Mouse (Mus musculus) heart, postnatal 0 days (tissue): ENCODE measurements at regions not wholly inside any gene's neighbourhood (a gene's known extent, or its start where the extent isn't known, plus 50 kb on each side); places are given as distances from the start of the nearest gene placed in this dataset.
"Not testable (repeated sequence)": the region's sequence is repeated elsewhere in the genome, so short reads cannot be mapped to it uniquely, and the experiment has no call there.

Experiments used
- ATAC-seq: fragments of 200-750 bp; cut with Nextera tagmentation; 2 replicates; pipeline ENCODE4 v1.8.0; 2017; ENCODE audit warnings: low read depth, moderate number of reproducible peaks, moderate library complexity; ENCODE audit not compliant: insufficient read depth
- DNase-seq: peaks from one replicate; pipeline ENCODE4 v3.0.0-alpha.2; 2016; ENCODE audit warnings: low spot score
- H3K27ac ChIP-seq: fragments of 300-500 bp; sonication (generic); 2 replicates; pipeline ENCODE4 v1.5.1; 2014; ENCODE audit warnings: low read depth, mild to moderate bottlenecking
- H3K27me3 ChIP-seq: fragments of 300-500 bp; sonication (generic); 2 replicates; pipeline ENCODE4 v1.6.1; 2014; ENCODE audit warnings: low read length, mixed read lengths; ENCODE audit not compliant: control insufficient read depth, insufficient read depth
- H3K36me3 ChIP-seq: fragments of 300-500 bp; sonication (generic); replicated peaks from 2 replicates; pipeline ENCODE4 v1.6.1; 2014; ENCODE audit warnings: low read length, mixed read lengths; ENCODE audit not compliant: control insufficient read depth, insufficient read depth
- H3K4me1 ChIP-seq: fragments of 300-500 bp; sonication (generic); 2 replicates; pipeline ENCODE4 v1.6.1; 2014; ENCODE audit warnings: antibody characterized with exemption; ENCODE audit not compliant: control insufficient read depth, insufficient read depth
- H3K4me2 ChIP-seq: fragments of 300-500 bp; sonication (generic); 2 replicates; pipeline ENCODE4 v1.6.1; 2014; ENCODE audit warnings: low read depth, mild to moderate bottlenecking, low read length, moderate library complexity
- H3K4me3 ChIP-seq: fragments of 300-500 bp; sonication (generic); 2 replicates; pipeline ENCODE4 v1.5.1; 2014; ENCODE audit warnings: low read depth, low read length
- H3K9ac ChIP-seq: fragments of 300-500 bp; sonication (generic); replicated peaks from 2 replicates; pipeline ENCODE4 v1.6.1; 2014; ENCODE audit warnings: low read depth, low read length, mixed read lengths
- H3K9me3 ChIP-seq: fragments of 300-500 bp; sonication (generic); replicated peaks from 2 replicates; pipeline ENCODE4 v1.6.1; 2016; ENCODE audit warnings: low read length; ENCODE audit not compliant: control insufficient read depth
- CTCF ChIP-seq: IDR thresholded peaks from 2 replicates; pipeline ENCODE4 v1.5.1; 2016; ENCODE audit warnings: antibody characterized with exemption, control low read depth, low read depth
- EP300 ChIP-seq: IDR thresholded peaks from 2 replicates; pipeline ENCODE4 v1.6.1; 2016; ENCODE audit warnings: antibody characterized with exemption, low read depth
- WGBS: fragments of 180-500 bp; shearing (Covaris S2); extraction: QIAGEN DNeasy Blood & Tissue Kit; methylation state at CpG from one replicate; pipeline ENCODE4 v1.1.7; 2014; 5-methylcytosine and 5-hydroxymethylcytosine counted together

- Histone ChIP-seq H3K9ac (no peak overlapping the region), H3K4me1 (no peaks in the 10 kb centered on the region), H3K36me3 (no peaks in the 10 kb centered on the region), H3K27me3 (no peaks in the 10 kb centered on the region), H3K27ac (no peak overlapping the region), H3K4me3 (no peak overlapping the region), H3K4me2 (no peak overlapping the region), H3K9me3 (peaks cover 20% of the 10 kb centered on the region)
- TF ChIP-seq EP300 (no peak), CTCF (no peak)
- ATAC-seq (no peak), DNase-seq (no peak)
- 48% methylated on average over 4 of the region's 4 CpGs for WGBS
Measured at GRCm38 (mm10) chr13:52129466-52129865, 283.0 kb downstream of the Gadd45g start.

- Histone ChIP-seq H3K4me2 (no peak overlapping the region), H3K36me3 (no peaks in the 10 kb centered on the region), H3K4me3 (no peak overlapping the region), H3K27me3 (no peaks in the 10 kb centered on the region), H3K9ac (no peak overlapping the region), H3K4me1 (no peaks in the 10 kb centered on the region), H3K9me3 (peaks cover 20% of the 10 kb centered on the region), H3K27ac (no peak overlapping the region)
- TF ChIP-seq EP300 (no peak), CTCF (no peak)
- no peak for ATAC-seq
- no peak for DNase-seq
- WGBS: 81% methylated on average over 3 of the region's 3 CpGs
Measured at GRCm38 (mm10) chr13:52133202-52133601, 286.7 kb downstream of the Gadd45g start.

- Histone ChIP-seq H3K4me3 (no peak overlapping the region), H3K9ac (no peak overlapping the region), H3K27me3 (0 out of 2 replicates have a peak, but pooled peaks cover 4% of the 10 kb centered on the region), H3K36me3 (no peaks in the 10 kb centered on the region), H3K27ac (no peak overlapping the region), H3K4me2 (no peak overlapping the region), H3K9me3 (0 out of 2 replicates have a peak, but pooled peaks cover 6% of the 10 kb centered on the region), H3K4me1 (no peaks in the 10 kb centered on the region)
- no peak for TF ChIP-seq CTCF
- TF ChIP-seq EP300: no peak
- DNase-seq (no peak), ATAC-seq (no peak)
- 73% methylated on average over 6 of the region's 6 CpGs for WGBS
Measured at GRCm38 (mm10) chr13:52138331-52138945, 292.0 kb downstream of the Gadd45g start.

GRCm38 (mm10) chr13:52139140-52139809 is 292.8 kb downstream of the Gadd45g start:
- Histone ChIP-seq H3K9ac (no peak overlapping the region), H3K4me1 (no peaks in the 10 kb centered on the region), H3K9me3 (0 out of 2 replicates have a peak, but pooled peaks cover 6% of the 10 kb centered on the region), H3K27ac (no peak overlapping the region), H3K4me3 (no peak overlapping the region), H3K27me3 (0 out of 2 replicates have a peak, but pooled peaks cover 4% of the 10 kb centered on the region), H3K36me3 (no peaks in the 10 kb centered on the region), H3K4me2 (no peak overlapping the region)
- 43% methylated on average over 15 of the region's 15 CpGs for WGBS
- no peak for DNase-seq
- no peak for ATAC-seq
- TF ChIP-seq CTCF (no peak), EP300 (no peak)

- H3K4me1 ChIP-seq: no peaks in the 10 kb centered on the region
- no peak for DNase-seq
- H3K4me3 ChIP-seq: no peak overlapping the region
- H3K27ac ChIP-seq: no peak overlapping the region
- H3K27me3 ChIP-seq: 0 out of 2 replicates have a peak, but pooled peaks cover 4% of the 10 kb centered on the region
- no peak for ATAC-seq
- TF ChIP-seq EP300 (no peak), CTCF (no peak)
- no peak overlapping the region for H3K9ac ChIP-seq
- H3K9me3 ChIP-seq: peaks cover 6% of the 10 kb centered on the region; the same call in 1 of the 2 replicates
- H3K36me3 ChIP-seq: no peaks in the 10 kb centered on the region
- no peak overlapping the region for H3K4me2 ChIP-seq
- 75% methylated on average over 6 of the region's 6 CpGs for WGBS
Measured at GRCm38 (mm10) chr13:52140221-52140620, 293.7 kb downstream of the Gadd45g start.

- DNase-seq, H3K27me3 ChIP-seq, H3K27ac ChIP-seq, H3K9ac ChIP-seq, H3K4me1 ChIP-seq, H3K4me3 ChIP-seq, H3K9me3 ChIP-seq, H3K4me2 ChIP-seq, H3K36me3 ChIP-seq, ATAC-seq: not testable (repeated sequence)
- 67% methylated on average over 1 of the region's 1 CpGs for WGBS
Measured at GRCm38 (mm10) chr13:52144066-52144465, 297.6 kb downstream of the Gadd45g start.
